Mouse (Mus musculus) stomach, embryonic 15.5 days (tissue): ENCODE measurements around the gene Auts2. TPM values are rescaled to one million over a fixed set of nuclear protein-coding genes. Genes with fewer than 3 reads are reported as not detected.

Experiments used
- ATAC-seq: fragments of 200-750 bp; cut with Nextera tagmentation; 2 replicates; pipeline ENCODE4 v1.8.0; 2017; ENCODE audit warnings: low read depth, moderate number of reproducible peaks, moderate TSS enrichment; ENCODE audit not compliant: insufficient read depth, low FRiP score
- H3K27ac ChIP-seq: fragments of 300-500 bp; sonication (generic); 2 replicates; pipeline ENCODE4 v1.5.1; 2015; ENCODE audit warnings: mild to moderate bottlenecking, inconsistent platforms
- H3K27me3 ChIP-seq: fragments of 300-500 bp; sonication (generic); replicated peaks from 2 replicates; pipeline ENCODE4 v1.6.1; 2015; ENCODE audit warnings: inconsistent platforms
- H3K36me3 ChIP-seq: fragments of 300-500 bp; sonication (generic); 2 replicates; pipeline ENCODE4 v1.6.1; 2015; ENCODE audit warnings: inconsistent platforms
- H3K4me1 ChIP-seq: fragments of 300-500 bp; sonication (generic); 2 replicates; pipeline ENCODE4 v1.6.1; 2015; ENCODE audit warnings: inconsistent platforms
- H3K4me2 ChIP-seq: fragments of 300-500 bp; sonication (generic); 2 replicates; pipeline ENCODE4 v1.6.1; 2015; ENCODE audit warnings: mild to moderate bottlenecking, inconsistent platforms
- H3K4me3 ChIP-seq: fragments of 300-500 bp; sonication (generic); replicated peaks from 2 replicates; pipeline ENCODE4 v1.5.1; 2015; ENCODE audit warnings: inconsistent platforms
- H3K9ac ChIP-seq: fragments of 300-500 bp; sonication (generic); 2 replicates; pipeline ENCODE4 v1.6.1; 2015; ENCODE audit warnings: inconsistent platforms
- H3K9me3 ChIP-seq: fragments of 300-500 bp; sonication (generic); 2 replicates; pipeline ENCODE4 v1.6.1; 2016; ENCODE audit warnings: inconsistent platforms
- WGBS: fragments of 180-500 bp; shearing (Covaris S2); methylation state at CpG from one replicate; pipeline ENCODE4 v1.1.7; 2015; 5-methylcytosine and 5-hydroxymethylcytosine counted together
- polyA plus RNA-seq: library from polyadenylated mRNA; unstranded; fragments of >200 nt; fragmentation: Nextera tagmentation; extraction: Ambion mirVana; gene quantifications from 2 replicates; pipeline ENCODE4 v1.2.1, GENCODE M21; 2015

The Auts2 gene
- polyA plus RNA-seq, 1 experiment from 2014 or later: 25.5 TPM

GRCm38 (mm10) chr5:132372605-132373004 lies 170.5 kb downstream of the Auts2 start:
- no peaks in the 10 kb centered on the region for H3K36me3 ChIP-seq
- no peak overlapping the region for H3K9ac ChIP-seq
- no peaks in the 10 kb centered on the region for H3K9me3 ChIP-seq
- no peak overlapping the region for H3K4me2 ChIP-seq
- H3K27ac ChIP-seq: no peak overlapping the region
- peaks cover 14% of the 10 kb centered on the region for H3K4me1 ChIP-seq
- no peak for ATAC-seq
- 73% methylated on average over 2 of the region's 2 CpGs for WGBS
- H3K4me3 ChIP-seq: no peak overlapping the region
- H3K27me3 ChIP-seq: no peaks in the 10 kb centered on the region

- 27% methylated on average over 7 of the region's 7 CpGs for WGBS
- Histone ChIP-seq H3K9me3 (no peaks in the 10 kb centered on the region), H3K4me1 (peaks cover 14% of the 10 kb centered on the region), H3K27ac (no peak overlapping the region), H3K4me3 (no peak overlapping the region), H3K27me3 (no peaks in the 10 kb centered on the region), H3K36me3 (no peaks in the 10 kb centered on the region), H3K4me2 (peak overlapping the region; percentile 3; the same call in 1 of the 2 replicates), H3K9ac (no peak overlapping the region)
- peak; percentile 39; the same call in 1 of the 2 replicates for ATAC-seq
Measured at GRCm38 (mm10) chr5:132368678-132369088, 174.5 kb downstream of the Auts2 start.

DNA sequence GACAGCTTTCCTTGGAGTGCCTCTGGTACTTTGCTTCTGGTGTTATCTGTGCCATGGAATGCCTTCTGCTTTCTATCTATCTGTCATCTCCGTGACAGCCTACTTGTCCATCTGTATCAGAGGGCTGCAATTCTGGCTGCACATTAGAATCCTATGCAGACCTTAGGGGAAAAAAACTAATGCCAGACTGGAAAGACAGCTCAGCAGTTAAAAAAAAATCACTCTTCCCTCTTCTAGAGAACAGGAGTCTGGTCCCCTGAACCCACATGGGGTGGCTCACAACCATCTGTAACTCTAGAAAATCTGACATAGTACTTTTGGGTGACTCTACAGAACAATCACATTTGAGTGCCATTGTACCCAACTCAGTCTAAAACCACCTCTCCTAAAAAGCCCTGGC lies 181.9 kb downstream of the Auts2 start:
- no peak overlapping the region for H3K9ac ChIP-seq
- no peak for ATAC-seq
- H3K4me1 ChIP-seq: no peaks in the 10 kb centered on the region; the same call in 1 of the 2 replicates
- H3K36me3 ChIP-seq: no peaks in the 10 kb centered on the region
- no peaks in the 10 kb centered on the region for H3K27me3 ChIP-seq
- H3K4me3 ChIP-seq: no peak overlapping the region
- no peak overlapping the region for H3K4me2 ChIP-seq
- H3K27ac ChIP-seq: no peak overlapping the region
- WGBS: 63% methylated on average over 1 of the region's 1 CpGs
- H3K9me3 ChIP-seq: no peaks in the 10 kb centered on the region

DNA sequence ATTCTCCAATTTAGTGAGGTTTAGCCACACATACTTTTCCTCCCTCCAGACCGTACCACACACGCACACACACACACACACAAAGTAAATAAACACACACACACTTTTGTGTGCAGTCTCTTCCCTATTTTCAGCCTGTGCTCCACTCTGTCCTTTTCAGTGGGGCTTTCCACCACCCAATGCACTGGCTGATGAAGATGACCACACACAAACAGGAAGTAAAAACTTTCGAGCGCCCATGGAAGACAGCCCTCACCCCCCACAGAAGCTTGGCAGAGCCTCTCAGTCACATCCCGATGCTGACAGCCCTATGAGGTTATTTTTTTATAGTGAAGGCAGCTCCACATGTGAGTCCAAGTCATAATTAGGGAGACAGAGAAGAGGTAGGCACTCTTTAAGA lies 185.4 kb downstream of the Auts2 start:
- Histone ChIP-seq H3K27me3 (no peaks in the 10 kb centered on the region), H3K27ac (no peak overlapping the region), H3K9me3 (no peaks in the 10 kb centered on the region), H3K4me3 (no peak overlapping the region), H3K4me2 (no peak overlapping the region), H3K36me3 (no peaks in the 10 kb centered on the region), H3K4me1 (no peaks in the 10 kb centered on the region; the same call in 1 of the 2 replicates), H3K9ac (no peak overlapping the region)
- 51% methylated on average over 5 of the region's 5 CpGs for WGBS
- no peak for ATAC-seq

DNA sequence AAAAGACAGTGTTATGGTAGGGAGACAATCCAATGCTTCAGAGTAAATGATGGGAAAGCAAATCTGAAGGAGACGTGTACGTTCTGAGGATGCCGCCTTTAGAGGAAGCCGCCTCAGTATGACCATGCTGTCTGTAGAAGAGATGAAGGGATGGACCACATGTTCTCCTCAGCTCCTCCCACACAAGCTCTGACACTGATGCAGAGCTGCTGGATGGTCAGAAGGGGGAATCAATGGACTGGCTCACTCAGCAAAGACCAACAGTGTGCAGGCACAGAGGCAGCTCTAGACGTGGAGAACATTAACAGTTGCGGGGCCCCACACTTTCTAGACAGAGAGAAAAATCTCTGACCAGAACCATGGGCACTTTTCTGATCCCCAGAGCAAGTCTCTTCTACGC lies 187.2 kb downstream of the Auts2 start:
- H3K27ac ChIP-seq: no peak overlapping the region
- H3K36me3 ChIP-seq: no peaks in the 10 kb centered on the region
- H3K4me3 ChIP-seq: no peak overlapping the region
- no peaks in the 10 kb centered on the region for H3K9me3 ChIP-seq
- H3K4me2 ChIP-seq: no peak overlapping the region
- 74% methylated on average over 7 of the region's 7 CpGs for WGBS
- ATAC-seq: no peak
- H3K9ac ChIP-seq: no peak overlapping the region
- no peaks in the 10 kb centered on the region for H3K27me3 ChIP-seq
- H3K4me1 ChIP-seq: no peaks in the 10 kb centered on the region; the same call in 1 of the 2 replicates

DNA sequence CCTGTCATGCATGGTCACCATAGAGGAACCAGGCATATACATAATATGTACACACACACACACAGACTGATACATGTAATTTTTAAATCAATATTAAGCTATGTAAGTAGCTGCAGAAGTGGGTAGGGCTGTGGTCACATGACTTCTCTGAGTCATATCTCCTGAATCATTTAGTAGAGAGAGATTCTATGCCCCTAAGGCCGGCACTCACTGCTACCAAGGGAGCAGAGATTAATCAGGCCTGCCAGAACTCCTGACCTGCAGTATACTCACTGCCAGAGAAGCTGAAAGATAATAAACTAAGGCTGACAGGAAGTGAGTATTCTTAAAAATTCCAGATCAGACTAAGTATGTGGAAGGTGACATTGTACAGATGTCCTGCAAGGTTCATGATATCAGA lies 190.7 kb downstream of the Auts2 start:
- Histone ChIP-seq H3K4me2 (no peak overlapping the region), H3K36me3 (no peaks in the 10 kb centered on the region), H3K4me3 (no peak overlapping the region), H3K27me3 (no peaks in the 10 kb centered on the region), H3K27ac (no peak overlapping the region), H3K4me1 (no peaks in the 10 kb centered on the region), H3K9me3 (no peaks in the 10 kb centered on the region), H3K9ac (no peak overlapping the region)
- ATAC-seq: peak; percentile 31; the same call in 1 of the 2 replicates
- 10% methylated on average over 1 of the region's 1 CpGs for WGBS

DNA sequence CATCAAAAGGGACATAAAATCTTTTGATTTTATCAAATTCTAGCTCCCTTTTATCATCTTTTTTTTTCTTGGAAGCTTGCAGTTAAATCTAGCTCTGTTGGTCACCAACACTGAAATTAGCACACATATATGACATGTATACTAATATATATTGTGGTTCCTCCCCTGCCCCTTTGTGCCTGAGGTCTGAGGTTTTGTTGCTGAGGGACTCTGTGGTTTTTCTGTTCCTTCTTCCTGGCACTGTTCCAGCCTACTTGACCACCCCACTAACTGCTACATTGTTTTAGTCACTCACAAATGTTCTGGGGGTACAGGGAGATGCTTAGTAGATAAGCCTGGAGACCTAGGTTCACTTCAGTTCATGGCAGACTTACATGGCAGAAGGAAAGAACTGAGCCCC lies 192.0 kb downstream of the Auts2 start:
- Histone ChIP-seq H3K9ac (no peak overlapping the region), H3K4me2 (no peak overlapping the region), H3K36me3 (no peaks in the 10 kb centered on the region), H3K4me3 (no peak overlapping the region), H3K27ac (no peak overlapping the region), H3K4me1 (no peaks in the 10 kb centered on the region), H3K27me3 (no peaks in the 10 kb centered on the region), H3K9me3 (no peaks in the 10 kb centered on the region)
- ATAC-seq: no peak

GRCm38 (mm10) chr5:132341315-132341714 lies 201.8 kb downstream of the Auts2 start:
- Histone ChIP-seq H3K36me3 (no peaks in the 10 kb centered on the region), H3K4me1 (no peaks in the 10 kb centered on the region), H3K27me3 (no peaks in the 10 kb centered on the region), H3K9ac (no peak overlapping the region), H3K27ac (no peak overlapping the region), H3K9me3 (no peaks in the 10 kb centered on the region), H3K4me3 (no peak overlapping the region), H3K4me2 (no peak overlapping the region)
- no peak for ATAC-seq
- WGBS: 71% methylated on average over 3 of the region's 3 CpGs

DNA sequence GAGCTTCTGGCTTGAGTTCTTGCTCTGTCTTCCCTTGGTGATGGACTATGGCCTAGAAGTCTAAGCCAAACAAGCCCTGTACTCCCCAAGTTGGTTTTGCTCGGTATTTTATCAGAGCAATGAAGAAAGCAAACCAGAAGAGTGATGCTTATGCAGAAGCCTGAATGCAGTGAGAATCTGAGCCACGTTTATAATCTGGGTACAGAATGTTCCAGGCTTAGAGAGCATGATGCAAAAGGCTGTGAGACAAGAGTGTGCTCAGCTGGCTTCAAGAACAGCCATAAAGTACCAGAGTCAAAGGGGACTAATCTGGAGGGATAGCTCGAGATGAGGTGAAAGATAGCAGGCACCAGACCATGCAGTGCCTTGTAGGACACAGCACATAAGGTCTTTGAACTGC lies 205.5 kb downstream of the Auts2 start:
- no peak for ATAC-seq
- Histone ChIP-seq H3K4me2 (no peak overlapping the region), H3K36me3 (no peaks in the 10 kb centered on the region), H3K9me3 (no peaks in the 10 kb centered on the region), H3K27me3 (no peaks in the 10 kb centered on the region), H3K27ac (no peak overlapping the region), H3K4me1 (peaks cover 9% of the 10 kb centered on the region; the same call in 1 of the 2 replicates), H3K9ac (no peak overlapping the region), H3K4me3 (no peak overlapping the region)
- WGBS: 60% methylated on average over 3 of the region's 3 CpGs

- no peaks in the 10 kb centered on the region for H3K9me3 ChIP-seq
- H3K4me3 ChIP-seq: no peak overlapping the region
- no peaks in the 10 kb centered on the region for H3K27me3 ChIP-seq
- ATAC-seq: no peak
- no peaks in the 10 kb centered on the region for H3K36me3 ChIP-seq
- peaks cover 9% of the 10 kb centered on the region; the same call in 1 of the 2 replicates for H3K4me1 ChIP-seq
- H3K4me2 ChIP-seq: no peak overlapping the region
- 64% methylated on average over 4 of the region's 4 CpGs for WGBS
- H3K27ac ChIP-seq: no peak overlapping the region
- H3K9ac ChIP-seq: no peak overlapping the region
Measured at GRCm38 (mm10) chr5:132335719-132336118, 207.4 kb downstream of the Auts2 start.

GRCm38 (mm10) chr5:132334796-132335195 lies 208.3 kb downstream of the Auts2 start:
- no peaks in the 10 kb centered on the region for H3K36me3 ChIP-seq
- H3K4me2 ChIP-seq: no peak overlapping the region
- H3K4me1 ChIP-seq: peaks cover 9% of the 10 kb centered on the region; the same call in 1 of the 2 replicates
- no peak overlapping the region for H3K4me3 ChIP-seq
- H3K9me3 ChIP-seq: no peaks in the 10 kb centered on the region
- 69% methylated on average over 3 of the region's 3 CpGs for WGBS
- no peak overlapping the region for H3K27ac ChIP-seq
- H3K9ac ChIP-seq: no peak overlapping the region
- H3K27me3 ChIP-seq: no peaks in the 10 kb centered on the region
- ATAC-seq: no peak

DNA sequence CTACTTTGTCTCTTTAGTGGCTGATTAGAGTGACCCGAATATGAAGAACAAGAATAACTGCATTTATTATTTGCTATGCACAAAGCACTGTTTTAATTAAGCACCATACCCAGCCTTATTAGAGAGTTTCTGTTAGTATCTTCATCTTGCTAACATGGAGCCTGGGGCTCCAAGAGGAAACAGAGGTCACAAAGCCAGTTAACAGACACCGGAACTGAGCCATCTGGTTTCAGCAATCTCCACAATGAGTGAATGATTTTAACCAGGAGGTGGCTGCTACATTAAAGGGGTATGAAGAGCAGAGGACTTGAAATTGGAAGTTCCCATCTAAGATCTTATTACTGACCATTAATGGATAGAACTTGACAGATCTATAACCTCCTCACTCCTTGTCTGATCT lies 209.4 kb downstream of the Auts2 start:
- no peaks in the 10 kb centered on the region for H3K9me3 ChIP-seq
- H3K4me3 ChIP-seq: no peak overlapping the region
- 60% methylated on average over 2 of the region's 2 CpGs for WGBS
- no peaks in the 10 kb centered on the region for H3K36me3 ChIP-seq
- H3K27ac ChIP-seq: no peak overlapping the region
- no peaks in the 10 kb centered on the region for H3K27me3 ChIP-seq
- no peak for ATAC-seq
- no peak overlapping the region for H3K4me2 ChIP-seq
- no peak overlapping the region for H3K9ac ChIP-seq
- H3K4me1 ChIP-seq: peaks cover 13% of the 10 kb centered on the region

GRCm38 (mm10) chr5:132332521-132332920 lies 210.6 kb downstream of the Auts2 start:
- H3K4me1 ChIP-seq: peaks cover 13% of the 10 kb centered on the region
- no peak for ATAC-seq

More at GRCm38 (mm10) chr5:132332521-132332920, 210.6 kb downstream of the Auts2 start:
- H3K9me3 ChIP-seq: no peaks in the 10 kb centered on the region
- 46% methylated on average over 4 of the region's 4 CpGs for WGBS
- no peak overlapping the region for H3K27ac ChIP-seq
- no peaks in the 10 kb centered on the region for H3K27me3 ChIP-seq
- no peak overlapping the region for H3K4me2 ChIP-seq
- no peaks in the 10 kb centered on the region for H3K36me3 ChIP-seq
- no peak overlapping the region for H3K9ac ChIP-seq
- no peak overlapping the region for H3K4me3 ChIP-seq
